Mouse (Mus musculus) G1E (cell line): Measurements from ENCODE around the gene Cnr1. TPM values are rescaled to one million over a fixed set of nuclear protein-coding genes. Genes with fewer than 3 reads are reported as not detected.

ENCODE experiments used
- ATAC-seq: 2 replicates; pipeline ENCODE4 v1.8.0; 2016; ENCODE audit warnings: mild to moderate bottlenecking; ENCODE audit not compliant: insufficient number of reproducible peaks, poor library complexity, low FRiP score, severe bottlenecking; ENCODE audit errors: extremely low read depth
- DNase-seq: peaks from one replicate; pipeline ENCODE4 v3.0.0; 2012; ENCODE audit warnings: low spot score
- H3K27me3 ChIP-seq: 2 replicates; pipeline ENCODE4 v1.6.1; 2012; ENCODE audit warnings: mild to moderate bottlenecking, low read length, inconsistent platforms; ENCODE audit not compliant: insufficient read depth
- H3K36me3 ChIP-seq: replicated peaks from 2 replicates; pipeline ENCODE3; 2012; ENCODE audit warnings: mild to moderate bottlenecking, inconsistent platforms
- H3K4me1 ChIP-seq: 2 replicates; pipeline ENCODE4 v1.6.1; 2012; ENCODE audit warnings: low read depth, low read length, inconsistent platforms, mixed read lengths; ENCODE audit not compliant: insufficient read depth
- H3K4me3 ChIP-seq: 2 replicates; pipeline ENCODE4 v1.5.1; 2012; ENCODE audit warnings: low read depth, mild to moderate bottlenecking, inconsistent platforms, low read length, moderate library complexity, mixed read lengths
- H3K9me3 ChIP-seq: replicated peaks from 2 replicates; pipeline ENCODE4 v1.6.1; 2012; ENCODE audit warnings: inconsistent platforms
- CTCF ChIP-seq: IDR thresholded peaks from 2 replicates; pipeline ENCODE4 v1.5.1; 2012; ENCODE audit warnings: low read depth, low read length, inconsistent platforms, mixed read lengths
- GATA1 ChIP-seq: IDR thresholded peaks from 2 replicates; pipeline ENCODE4 v1.6.1; 2012; ENCODE audit warnings: borderline replicate concordance, low read length, inconsistent platforms, mixed read lengths
- GATA2 ChIP-seq: IDR thresholded peaks from 2 replicates; pipeline ENCODE4 v1.6.1; 2012; ENCODE audit warnings: low read depth, low read length, inconsistent platforms, borderline replicate concordance
- POLR2AphosphoS5 ChIP-seq: IDR thresholded peaks from 2 replicates; pipeline ENCODE4 v1.6.1; 2012; ENCODE audit warnings: low read depth, low read length, inconsistent platforms; ENCODE audit not compliant: insufficient replicate concordance
- TAL1 ChIP-seq: conservative IDR thresholded peaks from 2 replicates; pipeline ENCODE4 v1.6.1; 2012; ENCODE audit warnings: low read depth, low read length, inconsistent platforms, mixed read lengths
- polyA plus RNA-seq: library from polyadenylated mRNA; stranded (reverse); fragments of >175 nt; gene quantifications from 2 replicates; pipeline ENCODE4 v1.2.3, GENCODE M21; 2012
- total RNA-seq, 2 experiments: library from RNA; stranded (forward) in 1 of 2; stranded (reverse) in 1 of 2; fragments of 200-1000 nt in 1 of 2; fragments of >200 nt in 1 of 2; fragmentation: Nextera tagmentation in 1 of 2; gene quantifications; 2 replicates each; pipeline ENCODE4 v1.2.3; 2014 to 2017

The Cnr1 gene
- total and polyA plus RNA-seq, 3 experiments: 0.05 TPM; not detected in 2

GRCm38 (mm10) chr4:33996382-33996781 is 72.0 kb downstream of the Cnr1 start:
- H3K4me3 ChIP-seq: no peak overlapping the region
- H3K4me1 ChIP-seq: no peaks in the 10 kb centered on the region
- no peaks in the 10 kb centered on the region for H3K36me3 ChIP-seq
- no peaks in the 10 kb centered on the region for H3K27me3 ChIP-seq
- no peak for DNase-seq
- H3K9me3 ChIP-seq: no peaks in the 10 kb centered on the region
- TF ChIP-seq CTCF (no peak), GATA1 (no peak), GATA2 (no peak), POLR2AphosphoS5 (no peak), TAL1 (no peak)
- ATAC-seq: no peak

Other genes with a start within 250 kb of the Cnr1 start
- gene Spaca1, start 125.6 kb downstream of the Cnr1 start, total RNA-seq (2014; fragmentation: Nextera tagmentation): not detected in 2 replicates
- gene Spaca1, start 125.6 kb downstream of the Cnr1 start, total RNA-seq (2017): not detected in 2 replicates
- gene Spaca1, start 125.6 kb downstream of the Cnr1 start, polyA plus RNA-seq: not detected in 2 replicates